In the genomic region with DNA sequence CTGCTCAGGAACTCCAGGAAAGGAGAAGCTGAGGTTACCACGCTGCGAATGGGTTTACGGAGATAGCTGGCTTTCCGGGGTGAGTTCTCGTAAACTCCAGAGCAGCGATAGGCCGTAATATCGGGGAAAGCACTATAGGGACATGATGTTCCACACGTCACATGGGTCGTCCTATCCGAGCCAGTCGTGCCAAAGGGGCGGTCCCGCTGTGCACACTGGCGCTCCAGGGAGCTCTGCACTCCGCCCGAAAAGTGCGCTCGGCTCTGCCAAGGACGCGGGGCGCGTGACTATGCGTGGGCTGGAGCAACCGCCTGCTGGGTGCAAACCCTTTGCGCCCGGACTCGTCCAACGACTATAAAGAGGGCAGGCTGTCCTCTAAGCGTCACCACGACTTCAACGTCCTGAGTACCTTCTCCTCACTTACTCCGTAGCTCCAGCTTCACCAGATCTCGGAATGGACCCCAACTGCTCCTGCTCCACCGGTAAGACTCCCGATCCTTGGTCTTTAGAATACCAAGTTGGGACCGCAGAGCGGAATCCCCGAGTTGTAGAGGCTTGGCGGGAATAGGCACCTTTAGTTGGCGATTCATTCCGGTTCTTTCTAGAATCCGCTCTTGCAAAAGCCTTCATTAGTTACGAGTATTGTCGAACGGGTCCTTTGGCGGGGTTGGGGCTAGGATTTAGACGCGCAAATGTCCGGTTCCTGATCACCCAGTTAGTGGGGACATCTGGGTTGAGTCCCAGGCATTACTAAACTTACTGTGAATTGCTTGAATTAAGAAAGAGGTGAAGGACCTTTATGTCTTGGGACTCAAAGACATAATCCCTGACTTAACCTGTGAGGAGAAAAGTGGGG, we compare ENCODE assay signal across 8 mouse cellular contexts. TPM values are rescaled to one million over a fixed set of nuclear protein-coding genes. Genes with fewer than 3 reads are reported as not detected.
DNase-seq lines count a peak whose midpoint lies in the region; ATAC-seq and TF ChIP-seq lines count a peak whose summit lies in the region.

TSS of gene Mt1 (plus strand) at position 226 of the 856 bp plus-strand sequence.

- peaks cover 10% of the 10 kb centered on the region; the same call in 1 of the 2 replicates for H3K27me3 ChIP-seq in thymus, adult 2 months (ENCODE audit: control insufficient read depth, insufficient read depth, low read length)
- peaks cover 88% of the 10 kb centered on the region for H3K27me3 ChIP-seq in intestine, embryonic 14.5 days (replicated peaks; ENCODE audit: control insufficient read depth, insufficient read depth, low read length)

- H3K9me3 ChIP-seq in intestine, embryonic 14.5 days (ENCODE audit: control insufficient read depth, low read length) = no peaks in the 10 kb centered on the region

- H3K36me3 ChIP-seq in thymus, adult 2 months (ENCODE audit: control insufficient read depth, insufficient read depth, low read length) = no peaks in the 10 kb centered on the region
- H3K36me3 ChIP-seq in intestine, embryonic 14.5 days (ENCODE audit: control insufficient read depth, insufficient read depth, low read length) = no peaks in the 10 kb centered on the region

- H3K9ac ChIP-seq in intestine, embryonic 14.5 days (ENCODE audit: low read length) = peak within 1 kb of the TSS; percentile 41

- no peak for TF ChIP-seq CTCF in thymus, adult 2 months (IDR thresholded peaks at IDR 0.05; ENCODE audit: borderline replicate concordance, control insufficient read depth, extremely low read depth, insufficient read depth, low read length, poor library complexity)

- intact Hi-C loops in left cerebral cortex, postnatal 10 days (cut with DNase I) = no loop called here

- no peak within 1 kb of the TSS for H3K27ac ChIP-seq in thymus, adult 2 months (ENCODE audit: control insufficient read depth, insufficient read depth, low read length)
- no peak within 1 kb of the TSS for H3K27ac ChIP-seq in intestine, embryonic 14.5 days (ENCODE audit: low read depth)

- ATAC-seq in intestine, embryonic 14.5 days (replicated peaks; ENCODE audit: low FRiP score, low TSS enrichment, low read depth) = peak; percentile 89
- ATAC-seq in megakaryocyte progenitor cell, adult 5-6 weeks (replicated peaks; ENCODE audit: poor library complexity) = peak; percentile 77

- H3K4me3 ChIP-seq in thymus, adult 2 months (ENCODE audit: control insufficient read depth, insufficient read depth, low read length) = peak within 1 kb of the TSS; percentile 34
- peak within 1 kb of the TSS; percentile 48 for H3K4me3 ChIP-seq in intestine, embryonic 14.5 days (ENCODE audit: low read depth, low read length)

- H3K4me2 ChIP-seq in intestine, embryonic 14.5 days (ENCODE audit: low read length) = peak within 1 kb of the TSS; percentile 64

- TF ChIP-seq POLR2A in thymus, adult 2 months (IDR thresholded peaks at IDR 0.05; ENCODE audit: control insufficient read depth, extremely low read depth, insufficient read depth, low read length, poor library complexity) = no peak

- WGBS in thymus, adult 2 months = 2% methylated on average over 50 of the region's 50 CpGs
- under 1% methylated on average over 50 of the region's 50 CpGs for WGBS in intestine, embryonic 14.5 days

- peaks cover 10% of the 10 kb centered on the region; the same call in 1 of the 2 replicates for H3K4me1 ChIP-seq in thymus, adult 2 months (replicated peaks; ENCODE audit: control insufficient read depth, insufficient read depth, low read length)
- no peaks in the 10 kb centered on the region for H3K4me1 ChIP-seq in intestine, embryonic 14.5 days (replicated peaks; ENCODE audit: control insufficient read depth, insufficient read depth, low read length)

- no peak for DNase-seq in thymus, adult 2 months
- no peak for DNase-seq in thymus, postnatal 10 days (ENCODE audit: low spot score in 2 of 2)
- DNase-seq in embryo, embryonic 11 days = peak; percentile 86
- peak; percentile 95 for DNase-seq in gastrocnemius, postnatal 25 days
- peak; percentile 91 for DNase-seq in intestine, embryonic 14.5 days (ENCODE audit: low spot score)
- DNase-seq in left cerebral cortex, postnatal 10 days (ENCODE audit: extremely low spot score in 1 of 2, low spot score in 2 of 2) = peak; percentile 79 to 95
- peak; percentile 85 for DNase-seq in right cerebral cortex, postnatal 25 days

RNA-seq across cellular contexts. Expression of gene Mt1, which starts in this region (rescaled TPM):
- polyA plus RNA-seq in thymus, adult 2 months (2012; rRNA removed) = 155 and 260 TPM in 2 replicates
- total RNA-seq in gastrocnemius, postnatal 25 days (2021) = 10 to 100 TPM; 63.7 to 91.7 TPM
- polyA plus RNA-seq in intestine, embryonic 14.5 days (2014; fragmentation: Nextera tagmentation; extraction: Ambion mirVana) = 473 and 778 TPM in 2 replicates
- total RNA-seq in left cerebral cortex, postnatal 10 days (2021) = 100 to 1,000 TPM in 1 of 2 experiments, 10 to 100 TPM in 1; 80.3 to 200 TPM
- 232 and 285 TPM in 2 replicates for total RNA-seq in megakaryocyte progenitor cell, adult 5-6 weeks (2015)
- 321 and 389 TPM in 2 replicates for total RNA-seq in megakaryocyte progenitor cell, adult 5-6 weeks (2017)

Comparison
In these comparisons a context has a peak if more than half of its experiments do, and no peak if none do; other contexts are left out.
1. DNase-seq: peak in embryo, embryonic 11 days (single experiment), gastrocnemius, postnatal 25 days (single experiment), intestine, embryonic 14.5 days (single experiment), left cerebral cortex, postnatal 10 days (2 of 2) and right cerebral cortex, postnatal 25 days (single experiment); none in thymus, adult 2 months (single experiment) and thymus, postnatal 10 days (0 of 2).